Mouse (Mus musculus) forebrain, embryonic 13.5 days (tissue): ENCODE measurements around the gene Ptch1. TPM values are rescaled to one million over a fixed set of nuclear protein-coding genes. Genes with fewer than 3 reads are reported as not detected.

ENCODE experiments used
- ATAC-seq: fragments of 200-750 bp; cut with Nextera tagmentation; 2 replicates; pipeline ENCODE4 v1.8.0; 2017
- H3K27ac ChIP-seq: fragments of 300-500 bp; sonication (generic); 2 replicates; pipeline ENCODE4 v1.5.1; 2015; ENCODE audit warnings: inconsistent platforms, mild to moderate bottlenecking, moderate library complexity
- H3K27me3 ChIP-seq: fragments of 300-500 bp; sonication (generic); 2 replicates; pipeline ENCODE4 v1.6.1; 2015; ENCODE audit warnings: mild to moderate bottlenecking, inconsistent platforms
- H3K36me3 ChIP-seq: fragments of 300-500 bp; sonication (generic); 2 replicates; pipeline ENCODE4 v1.6.1; 2015; ENCODE audit warnings: mild to moderate bottlenecking, inconsistent platforms; ENCODE audit not compliant: poor library complexity, severe bottlenecking
- H3K4me1 ChIP-seq: fragments of 300-500 bp; sonication (generic); 2 replicates; pipeline ENCODE4 v1.6.1; 2015; ENCODE audit warnings: inconsistent platforms
- H3K4me2 ChIP-seq: fragments of 300-500 bp; sonication (generic); 2 replicates; pipeline ENCODE4 v1.6.1; 2015; ENCODE audit warnings: inconsistent platforms, mild to moderate bottlenecking, moderate library complexity
- H3K4me3 ChIP-seq: fragments of 300-500 bp; sonication (generic); 2 replicates; pipeline ENCODE4 v1.5.1; 2015; ENCODE audit warnings: mild to moderate bottlenecking, inconsistent platforms
- H3K9ac ChIP-seq: fragments of 300-500 bp; sonication (generic); 2 replicates; pipeline ENCODE4 v1.6.1; 2015; ENCODE audit warnings: mild to moderate bottlenecking, inconsistent platforms
- H3K9me3 ChIP-seq: fragments of 300-500 bp; sonication (generic); replicated peaks from 2 replicates; pipeline ENCODE4 v1.6.1; 2016; ENCODE audit warnings: inconsistent platforms
- WGBS: fragments of 180-500 bp; shearing (Covaris S2); methylation state at CpG from one replicate; pipeline ENCODE4 v1.1.7; 2015; 5-methylcytosine and 5-hydroxymethylcytosine counted together
- polyA plus RNA-seq: library from polyadenylated mRNA; unstranded; fragments of >200 nt; fragmentation: Nextera tagmentation; extraction: Ambion mirVana; gene quantifications from 2 replicates; pipeline ENCODE4 v1.2.1, GENCODE M21; 2015

Ptch1 gene
- polyA plus RNA-seq, 1 experiment from 2014 or later = 11.3 TPM

DNA sequence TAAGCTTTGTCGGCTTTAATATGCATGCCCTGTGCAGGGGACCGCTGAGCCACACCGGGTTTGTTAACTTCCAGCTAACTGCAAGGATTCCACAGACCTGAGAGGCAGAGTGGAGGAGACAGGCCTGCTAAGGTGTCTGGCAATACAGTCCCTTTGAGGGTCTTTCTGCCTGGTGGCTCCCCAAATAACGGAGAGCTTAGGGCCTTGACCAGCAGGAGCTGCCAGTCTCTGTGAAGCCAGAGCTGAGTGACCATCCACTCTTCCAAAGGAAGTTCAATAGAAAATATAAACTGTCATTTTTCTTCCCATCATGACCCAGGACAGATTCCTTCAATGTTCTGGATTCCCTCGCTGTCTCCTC is 4.0 kb downstream of the Ptch1 start:
- Histone ChIP-seq H3K4me2 (peak overlapping the region; percentile 99), H3K9me3 (no peaks in the 10 kb centered on the region), H3K36me3 (no peaks in the 10 kb centered on the region), H3K27ac (no peak overlapping the region), H3K4me1 (peaks cover 63% of the 10 kb centered on the region), H3K4me3 (peak overlapping the region; percentile 93; the same call in 1 of the 2 replicates), H3K9ac (no peak overlapping the region), H3K27me3 (peaks cover 56% of the 10 kb centered on the region)
- ATAC-seq = no peak
- 2% methylated on average over 5 of the region's 5 CpGs for WGBS

DNA sequence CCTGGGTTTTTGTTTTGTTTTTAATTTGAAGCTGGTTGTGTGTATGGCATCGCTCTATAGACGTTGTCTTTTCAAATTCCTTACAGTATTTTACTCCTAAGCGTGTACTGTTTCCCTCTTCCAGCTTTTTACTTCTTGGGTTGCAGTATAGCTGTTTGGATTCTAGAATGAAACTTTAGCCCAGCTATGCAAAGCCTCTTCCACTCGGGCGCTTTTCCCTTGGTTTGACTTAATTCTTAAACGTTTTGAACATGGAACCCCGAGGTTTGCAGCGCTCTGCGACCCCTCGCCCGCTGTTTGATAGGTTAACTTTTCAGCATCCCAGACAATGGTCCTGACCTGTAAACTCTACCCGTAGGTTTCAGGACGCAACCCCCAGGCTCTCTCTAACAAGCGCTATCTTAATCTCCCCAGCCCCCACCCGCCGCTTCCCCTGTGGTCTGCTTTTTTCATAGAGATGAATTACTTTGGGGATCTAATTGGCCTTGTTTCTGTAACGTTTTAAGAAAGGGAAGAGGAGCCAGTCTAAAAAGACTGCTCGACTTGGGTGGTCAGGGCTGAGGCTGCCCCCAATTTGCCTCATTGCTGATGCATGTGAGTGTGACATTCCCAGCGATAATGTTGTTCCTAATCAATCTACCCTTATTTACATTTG is 4.5 kb downstream of the Ptch1 start:
- Histone ChIP-seq H3K27me3 (peaks cover 51% of the 10 kb centered on the region), H3K9ac (no peak overlapping the region), H3K9me3 (no peaks in the 10 kb centered on the region), H3K4me3 (peak overlapping the region; percentile 93), H3K27ac (peak overlapping the region; percentile 21; the same call in 1 of the 2 replicates), H3K36me3 (no peaks in the 10 kb centered on the region), H3K4me1 (peaks cover 66% of the 10 kb centered on the region), H3K4me2 (peak overlapping the region; percentile 99)
- ATAC-seq = no peak
- under 1% methylated on average over 19 of the region's 19 CpGs for WGBS

DNA sequence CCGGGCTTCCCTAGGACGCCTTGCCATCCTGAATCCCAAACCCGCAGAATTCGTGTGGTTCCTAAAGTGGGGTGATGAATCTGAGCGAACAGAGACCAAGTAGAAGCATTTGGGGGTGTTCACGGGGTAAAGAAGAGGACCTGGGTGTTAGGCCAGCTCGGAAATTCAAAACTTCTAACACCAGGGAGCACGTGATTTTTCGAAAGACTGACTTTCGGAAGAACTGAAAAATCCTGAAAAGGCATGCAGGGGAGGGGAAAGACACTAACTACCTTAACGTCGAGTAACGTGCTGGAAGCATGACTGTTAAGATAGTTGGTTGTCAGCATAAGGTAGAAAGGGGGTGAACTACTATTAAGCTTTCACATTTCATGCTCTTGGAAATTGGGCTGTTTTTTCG is 5.1 kb downstream of the Ptch1 start:
- under 1% methylated on average over 14 of the region's 14 CpGs for WGBS
- Histone ChIP-seq H3K27me3 (peaks cover 46% of the 10 kb centered on the region), H3K4me1 (peaks cover 63% of the 10 kb centered on the region), H3K27ac (peak overlapping the region; percentile 41), H3K9me3 (no peaks in the 10 kb centered on the region), H3K4me3 (peak overlapping the region; percentile 93), H3K36me3 (no peaks in the 10 kb centered on the region), H3K4me2 (peak overlapping the region; percentile 99), H3K9ac (peak overlapping the region; percentile 58)
- ATAC-seq = no peak

GRCm38 (mm10) chr13:63567677-63568293 is 5.6 kb downstream of the Ptch1 start:
- H3K27me3 ChIP-seq = peaks cover 46% of the 10 kb centered on the region
- H3K4me1 ChIP-seq = peaks cover 61% of the 10 kb centered on the region
- peak overlapping the region; percentile 99 for H3K4me2 ChIP-seq
- ATAC-seq = peak; percentile 78
- H3K27ac ChIP-seq = peak overlapping the region; percentile 72
- peak overlapping the region; percentile 58 for H3K9ac ChIP-seq
- H3K36me3 ChIP-seq = no peaks in the 10 kb centered on the region
- peak overlapping the region; percentile 93 for H3K4me3 ChIP-seq
- under 1% methylated on average over 62 of the region's 62 CpGs for WGBS
- H3K9me3 ChIP-seq = no peaks in the 10 kb centered on the region

- ATAC-seq = peak; percentile 73
- Histone ChIP-seq H3K9me3 (no peaks in the 10 kb centered on the region), H3K27ac (peak overlapping the region; percentile 99), H3K9ac (peak overlapping the region; percentile 97), H3K36me3 (no peaks in the 10 kb centered on the region), H3K27me3 (peaks cover 38% of the 10 kb centered on the region), H3K4me2 (peak overlapping the region; percentile 99), H3K4me1 (peaks cover 62% of the 10 kb centered on the region), H3K4me3 (peak overlapping the region; percentile 93)
- 0% methylated on average over 46 of the region's 46 CpGs for WGBS
Observed at GRCm38 (mm10) chr13:63566018-63567015, 7.1 kb downstream of the Ptch1 start.

DNA sequence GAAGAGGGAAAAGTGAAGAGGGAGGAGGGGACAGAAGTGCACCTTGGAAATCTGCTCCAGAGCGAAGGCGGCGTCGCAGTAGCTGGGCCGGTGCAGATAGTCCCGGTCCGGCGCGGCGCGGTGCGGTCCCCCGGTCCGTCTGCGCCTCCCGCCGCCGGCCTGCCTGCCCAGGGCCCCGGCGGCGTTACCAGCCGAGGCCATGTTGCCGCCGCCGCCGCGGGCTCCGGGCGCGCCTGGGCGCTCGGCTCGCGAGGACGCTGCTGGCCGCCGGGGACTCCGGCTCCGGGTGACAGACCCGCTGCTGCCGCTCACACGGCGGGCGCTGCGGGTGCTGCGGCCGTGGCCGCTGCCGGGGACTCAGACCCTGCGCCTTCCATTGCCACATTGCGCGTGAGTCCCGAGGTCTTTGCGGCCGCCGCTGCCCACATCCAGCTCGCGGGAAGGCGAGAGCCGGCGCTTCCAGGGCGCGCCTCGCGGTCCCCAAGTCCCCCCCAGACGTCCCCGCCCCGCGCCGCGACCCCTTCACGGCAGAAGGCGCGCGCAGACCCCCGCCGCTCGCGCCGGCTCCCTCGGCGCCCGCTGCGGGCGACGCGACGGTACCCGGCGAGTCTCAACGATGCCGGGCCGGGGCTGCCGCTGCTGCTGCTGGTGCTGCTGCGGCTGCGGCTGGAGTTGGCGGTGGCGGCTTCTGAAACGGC is 7.9 kb downstream of the Ptch1 start:
- Histone ChIP-seq H3K4me3 (peak overlapping the region; percentile 93), H3K4me1 (peaks cover 63% of the 10 kb centered on the region), H3K27me3 (peaks cover 39% of the 10 kb centered on the region), H3K9me3 (no peaks in the 10 kb centered on the region), H3K4me2 (peak overlapping the region; percentile 99), H3K27ac (peak overlapping the region; percentile 99), H3K36me3 (peaks cover 2% of the 10 kb centered on the region; the same call in 1 of the 2 replicates), H3K9ac (peak overlapping the region; percentile 97)
- WGBS = under 1% methylated on average over 82 of the region's 99 CpGs
- no peak for ATAC-seq

DNA sequence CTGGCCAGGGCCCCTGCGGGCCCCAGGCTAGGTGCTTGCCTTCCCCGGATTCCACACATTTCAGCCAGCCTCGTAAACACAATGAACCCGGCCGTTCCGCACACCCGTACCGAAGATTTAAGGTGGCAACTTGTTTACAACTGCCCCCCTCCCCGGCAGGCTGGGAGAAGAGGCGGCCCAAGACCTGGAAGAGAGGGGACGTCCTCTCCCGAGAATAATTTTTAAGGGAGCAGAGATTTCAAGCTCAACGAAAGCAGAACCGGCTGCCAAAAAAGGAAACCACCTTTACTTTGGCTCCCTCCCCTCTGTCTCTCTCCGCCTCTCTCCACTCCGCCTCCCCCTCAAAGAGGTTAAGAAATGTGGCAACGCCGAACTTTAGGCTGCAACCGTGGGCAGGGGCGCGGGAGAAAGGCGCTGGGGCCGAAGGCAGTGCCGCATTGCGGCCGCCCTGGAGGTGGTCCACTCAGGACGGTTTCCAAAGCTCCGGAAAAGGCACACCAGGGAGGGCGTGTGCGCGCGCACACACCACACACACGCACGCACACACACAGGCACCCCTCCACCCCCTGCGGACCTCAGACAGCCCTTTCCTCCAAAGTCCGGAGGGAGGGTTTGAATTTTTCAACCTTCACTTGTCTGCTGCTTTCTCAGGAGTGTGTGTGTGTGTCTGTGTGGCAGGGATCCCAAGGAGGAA is 8.6 kb downstream of the Ptch1 start:
- Histone ChIP-seq H3K27ac (peak overlapping the region; percentile 99), H3K27me3 (peaks cover 37% of the 10 kb centered on the region), H3K9ac (peak overlapping the region; percentile 97), H3K36me3 (peaks cover 4% of the 10 kb centered on the region; the same call in 1 of the 2 replicates), H3K4me1 (peaks cover 59% of the 10 kb centered on the region), H3K4me2 (peak overlapping the region; percentile 99), H3K9me3 (no peaks in the 10 kb centered on the region), H3K4me3 (peak overlapping the region; percentile 93)
- no peak for ATAC-seq
- WGBS = under 1% methylated on average over 36 of the region's 36 CpGs

DNA sequence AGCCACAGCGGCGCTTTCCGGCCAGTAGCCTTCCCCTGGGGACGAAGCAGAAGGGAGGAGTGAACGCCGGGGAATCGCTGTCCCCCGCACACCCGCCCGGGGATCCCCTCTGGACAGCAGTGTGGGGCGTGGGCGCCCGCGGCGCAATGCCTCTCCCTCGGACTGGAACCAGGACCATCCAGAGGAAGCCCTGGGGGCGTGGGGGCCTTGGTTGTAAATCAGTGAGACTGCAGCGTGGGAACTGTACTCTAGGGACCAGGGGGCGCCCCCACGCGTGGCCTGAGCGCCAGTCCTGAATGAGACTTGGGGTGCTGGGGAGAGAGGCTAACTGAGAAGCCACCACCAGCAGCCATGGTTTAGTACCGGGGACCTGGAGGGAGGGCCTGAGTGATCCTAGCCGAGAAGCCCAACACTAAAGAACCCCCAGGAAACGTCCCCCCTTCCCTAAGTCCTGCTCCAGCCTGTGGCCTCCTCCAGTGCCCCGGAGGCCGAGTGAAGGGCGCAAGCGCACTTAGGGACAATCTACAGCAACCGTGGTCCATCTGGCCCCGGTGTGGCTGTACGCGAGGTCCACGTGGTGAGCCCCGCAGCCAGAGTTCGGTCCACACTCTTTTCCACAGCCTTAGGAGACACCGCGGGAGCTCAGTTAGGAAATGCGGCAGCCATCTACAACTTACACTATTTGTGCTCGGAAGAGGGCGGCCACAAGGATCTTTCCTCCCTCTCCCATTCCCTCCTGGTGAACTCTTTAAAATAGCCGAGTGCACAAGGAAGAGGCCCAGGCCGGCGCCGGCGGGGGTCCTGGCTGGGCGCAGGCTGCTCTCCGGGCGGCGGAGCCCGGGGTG is 9.4 kb downstream of the Ptch1 start:
- peak overlapping the region; percentile 99 for H3K27ac ChIP-seq
- peak overlapping the region; percentile 93 for H3K4me3 ChIP-seq
- H3K36me3 ChIP-seq = peaks cover 4% of the 10 kb centered on the region; the same call in 1 of the 2 replicates
- peak overlapping the region; percentile 99 for H3K4me2 ChIP-seq
- peak overlapping the region; percentile 97 for H3K9ac ChIP-seq
- no peaks in the 10 kb centered on the region for H3K9me3 ChIP-seq
- H3K4me1 ChIP-seq = peaks cover 58% of the 10 kb centered on the region
- peaks cover 37% of the 10 kb centered on the region for H3K27me3 ChIP-seq
- ATAC-seq = no peak
- under 1% methylated on average over 51 of the region's 51 CpGs for WGBS

GRCm38 (mm10) chr13:63562972-63563780 is 10.2 kb downstream of the Ptch1 start:
- peak overlapping the region; percentile 93 for H3K4me3 ChIP-seq
- peaks cover 4% of the 10 kb centered on the region; the same call in 1 of the 2 replicates for H3K36me3 ChIP-seq
- peaks cover 58% of the 10 kb centered on the region for H3K4me1 ChIP-seq
- H3K4me2 ChIP-seq = peak overlapping the region; percentile 99
- H3K27me3 ChIP-seq = peaks cover 37% of the 10 kb centered on the region
- H3K27ac ChIP-seq = peak overlapping the region; percentile 99
- peak; percentile 66 for ATAC-seq
- WGBS = under 1% methylated on average over 51 of the region's 51 CpGs
- H3K9me3 ChIP-seq = no peaks in the 10 kb centered on the region
- peak overlapping the region; percentile 97 for H3K9ac ChIP-seq
